Mouse (Mus musculus) kidney, postnatal 4 days (tissue): ENCODE measurements around the gene Aldh3b3.
"Not testable (repeated sequence)": the region's sequence is repeated elsewhere in the genome, so short reads cannot be mapped to it uniquely, and the experiment has no call there.

ENCODE experiments used
- DNase-seq, 2 experiments: peaks; one replicate each; pipeline ENCODE4 v3.0.0; 2021; ENCODE audit warnings: mixed read lengths in 2 of 2

The Aldh3b3 gene

GRCm38 (mm10) chr19:3935896-3936850 is 22.3 kb upstream of the Aldh3b3 start:
- DNase-seq, result peak; percentile 69 to 78

GRCm38 (mm10) chr19:3942315-3942714 is 16.1 kb upstream of the Aldh3b3 start:
- DNase-seq, result no peak

- DNase-seq, result peak; percentile 57 to 66
Observed at GRCm38 (mm10) chr19:3942986-3943735, 15.3 kb upstream of the Aldh3b3 start.

GRCm38 (mm10) chr19:3945872-3946564 is 12.4 kb upstream of the Aldh3b3 start:
- DNase-seq, result peak; percentile 62 to 71

GRCm38 (mm10) chr19:3946715-3947114 is 11.7 kb upstream of the Aldh3b3 start:
- DNase-seq, result peak; percentile 79 to 84

GRCm38 (mm10) chr19:3947813-3948212 is 10.6 kb upstream of the Aldh3b3 start:
- no peak for DNase-seq

- DNase-seq, result no peak
Observed at GRCm38 (mm10) chr19:3948546-3948945, 9.9 kb upstream of the Aldh3b3 start.

GRCm38 (mm10) chr19:3950331-3950730 is 8.1 kb upstream of the Aldh3b3 start:
- DNase-seq, result no peak

- no peak for DNase-seq
Observed at GRCm38 (mm10) chr19:3951461-3951860, 7.0 kb upstream of the Aldh3b3 start.

GRCm38 (mm10) chr19:3952099-3952498 is 6.3 kb upstream of the Aldh3b3 start:
- no peak for DNase-seq

- no peak for DNase-seq
Observed at GRCm38 (mm10) chr19:3955033-3955432, 3.4 kb upstream of the Aldh3b3 start.

GRCm38 (mm10) chr19:3955804-3956203 is 2.6 kb upstream of the Aldh3b3 start:
- no peak for DNase-seq

GRCm38 (mm10) chr19:3957296-3958036 is 979 bp upstream of the Aldh3b3 start:
- DNase-seq, result not testable (repeated sequence)

GRCm38 (mm10) chr19:3959030-3959429 is 585 bp downstream of the Aldh3b3 start:
- no peak for DNase-seq

- no peak for DNase-seq
Observed at GRCm38 (mm10) chr19:3960211-3960610, 1.8 kb downstream of the Aldh3b3 start.

- not testable (repeated sequence) for DNase-seq
Observed at GRCm38 (mm10) chr19:3961805-3962204, 3.4 kb downstream of the Aldh3b3 start.

- peak; percentile 70 to 78 for DNase-seq
Observed at GRCm38 (mm10) chr19:3962469-3962868, 4.0 kb downstream of the Aldh3b3 start.

GRCm38 (mm10) chr19:3964030-3964429 is 5.6 kb downstream of the Aldh3b3 start:
- no peak for DNase-seq

- no peak for DNase-seq
Observed at GRCm38 (mm10) chr19:3966330-3967075, 8.1 kb downstream of the Aldh3b3 start.

GRCm38 (mm10) chr19:3967258-3967657 is 8.8 kb downstream of the Aldh3b3 start:
- DNase-seq, result no peak

GRCm38 (mm10) chr19:3972229-3972628 is 13.8 kb downstream of the Aldh3b3 start, which contains the start of gene Aldh3b2:
TSS of gene Aldh3b2 (plus strand) at chr19:3972328.
- no peak for DNase-seq
